Mouse (Mus musculus) urinary bladder, postnatal 0 days (tissue): ENCODE measurements around the gene Irak3. TPM values are rescaled to one million over a fixed set of nuclear protein-coding genes. Genes with fewer than 3 reads are reported as not detected.

Source experiments
- polyA plus RNA-seq: library from polyadenylated mRNA; unstranded; fragments of >200 nt; fragmentation: Nextera tagmentation; extraction: Ambion mirVana; gene quantifications from 2 replicates; pipeline ENCODE4 v1.2.1, GENCODE M21; 2015

Gene Irak3
- polyA plus RNA-seq: 2.9 and 3.2 TPM in 2 replicates

GRCm38 (mm10) chr10:120201961-120202402, at the start of gene Irak3:
TSS of gene Irak3 (minus strand) at chr10:120202130.

GRCm38 (mm10) chr10:120226871-120227661, 25.1 kb upstream of the Irak3 start, which contains the start of gene Llph:
TSS of gene Llph (plus strand) at chr10:120227070.

GRCm38 (mm10) chr10:120201131-120201921, 604 bp downstream of the Irak3 start, which contains the start of gene Tmbim4:
TSS of gene Tmbim4 (plus strand) at chr10:120201590.

GRCm38 (mm10) chr10:120112507-120113396, 89.2 kb downstream of the Irak3 start, which contains the start of gene Helb:
TSS of gene Helb (minus strand) at chr10:120112987.

Other genes with a start within 250 kb of the Irak3 start
- 2.9 TPM in 2 replicates for gene Helb, start 89.1 kb downstream of the Irak3 start, polyA plus RNA-seq
- 124 and 137 TPM in 2 replicates for gene Tmbim4, start 540 bp downstream of the Irak3 start, polyA plus RNA-seq
- gene Llph, start 24.9 kb upstream of the Irak3 start, polyA plus RNA-seq: 35.4 and 36.5 TPM in 2 replicates